Mouse (Mus musculus): ENCODE measurements around the gene Lrrc74b. TPM values are rescaled to one million over a fixed set of nuclear protein-coding genes. Genes with fewer than 3 reads are reported as not detected.
A peak's percentile ranks its signal among the peaks of the same experiment; 100 is the strongest.

Lrrc74b gene
- polyA plus RNA-seq, 2 experiments = 0.23 to 0.29 TPM

GRCm38 (mm10) chr16:17553910-17554685, 6.9 kb downstream of the Lrrc74b start:
- peak; percentile 83 for DNase-seq (ENCODE audit: low spot score)
- Histone ChIP-seq H3K9ac (ENCODE audit: low read depth, low read length, severe bottlenecking) (peak overlapping the region; percentile 3; the same call in 1 of the 2 replicates), H3K4me1 (ENCODE audit: control insufficient read depth, insufficient read depth, low read length) (peaks cover 19% of the 10 kb centered on the region), H3K27ac (replicated peaks; ENCODE audit: low read depth, low read length) (peak overlapping the region; percentile 56; the same call in 1 of the 2 replicates), H3K4me3 (replicated peaks; ENCODE audit: low read length) (peak overlapping the region; percentile 14; the same call in 1 of the 2 replicates), H3K36me3 (ENCODE audit: control insufficient read depth, insufficient read depth, low read length) (no peaks in the 10 kb centered on the region), H3K9me3 (ENCODE audit: control insufficient read depth, low read length) (no peaks in the 10 kb centered on the region), H3K27me3 (ENCODE audit: control insufficient read depth, insufficient read depth, low read length) (no peaks in the 10 kb centered on the region), H3K4me2 (replicated peaks; ENCODE audit: low read depth, low read length, severe bottlenecking) (peak overlapping the region; percentile 44)
- peak; percentile 87 for ATAC-seq (ENCODE audit: low FRiP score, low read depth)
- WGBS = 10% methylated on average over 18 of the region's 18 CpGs
- no peak for TF ChIP-seq POLR2A (IDR thresholded peaks at IDR 0.05; ENCODE audit: borderline replicate concordance, extremely low read depth, insufficient read depth, insufficient read length)

GRCm38 (mm10) chr16:17552837-17553236, 8.2 kb downstream of the Lrrc74b start:
- WGBS = 69% methylated on average over 7 of the region's 7 CpGs
- H3K4me1 ChIP-seq (ENCODE audit: control insufficient read depth, insufficient read depth, low read length) = 0 out of 2 replicates have a peak, but pooled peaks cover 10% of the 10 kb centered on the region
- TF ChIP-seq POLR2A (IDR thresholded peaks at IDR 0.05; ENCODE audit: borderline replicate concordance, extremely low read depth, insufficient read depth, insufficient read length) = no peak
- ATAC-seq (ENCODE audit: low FRiP score, low read depth) = no peak
- no peak for DNase-seq (ENCODE audit: low spot score)
- no peak overlapping the region for H3K4me2 ChIP-seq (replicated peaks; ENCODE audit: low read depth, low read length, severe bottlenecking)
- H3K9me3 ChIP-seq (ENCODE audit: control insufficient read depth, low read length) = no peaks in the 10 kb centered on the region
- no peak overlapping the region for H3K27ac ChIP-seq (replicated peaks; ENCODE audit: low read depth, low read length)
- no peak overlapping the region for H3K4me3 ChIP-seq (replicated peaks; ENCODE audit: low read length)
- no peaks in the 10 kb centered on the region for H3K27me3 ChIP-seq (ENCODE audit: control insufficient read depth, insufficient read depth, low read length)
- no peaks in the 10 kb centered on the region for H3K36me3 ChIP-seq (ENCODE audit: control insufficient read depth, insufficient read depth, low read length)
- no peak overlapping the region for H3K9ac ChIP-seq (ENCODE audit: low read depth, low read length, severe bottlenecking)

- TF ChIP-seq POLR2A (IDR thresholded peaks at IDR 0.05; ENCODE audit: borderline replicate concordance, extremely low read depth, insufficient read depth, insufficient read length) = no peak
- WGBS = 64% methylated on average over 2 of the region's 2 CpGs
- no peak for DNase-seq (ENCODE audit: low spot score)
- H3K36me3 ChIP-seq (ENCODE audit: control insufficient read depth, insufficient read depth, low read length) = no peaks in the 10 kb centered on the region
- no peak for ATAC-seq (ENCODE audit: low FRiP score, low read depth)
- no peaks in the 10 kb centered on the region for H3K9me3 ChIP-seq (ENCODE audit: control insufficient read depth, low read length)
- H3K4me3 ChIP-seq (replicated peaks; ENCODE audit: low read length) = no peak overlapping the region
- no peaks in the 10 kb centered on the region for H3K4me1 ChIP-seq (ENCODE audit: control insufficient read depth, insufficient read depth, low read length)
- H3K27me3 ChIP-seq (ENCODE audit: control insufficient read depth, insufficient read depth, low read length) = no peaks in the 10 kb centered on the region
- H3K27ac ChIP-seq (replicated peaks; ENCODE audit: low read depth, low read length) = no peak overlapping the region
- H3K9ac ChIP-seq (ENCODE audit: low read depth, low read length, severe bottlenecking) = no peak overlapping the region
- no peak overlapping the region for H3K4me2 ChIP-seq (replicated peaks; ENCODE audit: low read depth, low read length, severe bottlenecking)
These were observed 18.4 kb downstream of the Lrrc74b start for GRCm38 (mm10) chr16:17542632-17543031.

GRCm38 (mm10) chr16:17536584-17536983, 24.5 kb downstream of the Lrrc74b start:
- no peak overlapping the region for H3K4me2 ChIP-seq (replicated peaks; ENCODE audit: low read depth, low read length, severe bottlenecking)
- no peak overlapping the region for H3K9ac ChIP-seq (ENCODE audit: low read depth, low read length, severe bottlenecking)
- H3K9me3 ChIP-seq (ENCODE audit: control insufficient read depth, low read length) = no peaks in the 10 kb centered on the region
- H3K36me3 ChIP-seq (ENCODE audit: control insufficient read depth, insufficient read depth, low read length) = no peaks in the 10 kb centered on the region
- DNase-seq (ENCODE audit: low spot score) (no peak), ATAC-seq (ENCODE audit: low FRiP score, low read depth) (no peak)
- H3K27ac ChIP-seq (replicated peaks; ENCODE audit: low read depth, low read length) = no peak overlapping the region
- no peaks in the 10 kb centered on the region for H3K27me3 ChIP-seq (ENCODE audit: control insufficient read depth, insufficient read depth, low read length)
- no peak overlapping the region for H3K4me3 ChIP-seq (replicated peaks; ENCODE audit: low read length)
- TF ChIP-seq POLR2A (IDR thresholded peaks at IDR 0.05; ENCODE audit: borderline replicate concordance, extremely low read depth, insufficient read depth, insufficient read length) = no peak
- peaks cover 4% of the 10 kb centered on the region for H3K4me1 ChIP-seq (ENCODE audit: control insufficient read depth, insufficient read depth, low read length)
- WGBS = 87% methylated on average over 3 of the region's 3 CpGs

GRCm38 (mm10) chr16:17532676-17533329, 28.2 kb downstream of the Lrrc74b start:
- 73% methylated on average over 14 of the region's 14 CpGs for WGBS
- H3K27me3 ChIP-seq (ENCODE audit: control insufficient read depth, insufficient read depth, low read length) = no peaks in the 10 kb centered on the region
- H3K4me1 ChIP-seq (ENCODE audit: control insufficient read depth, insufficient read depth, low read length) = peaks cover 15% of the 10 kb centered on the region
- peaks cover 18% of the 10 kb centered on the region for H3K36me3 ChIP-seq (ENCODE audit: control insufficient read depth, insufficient read depth, low read length)
- no peak overlapping the region for H3K4me2 ChIP-seq (replicated peaks; ENCODE audit: low read depth, low read length, severe bottlenecking)
- DNase-seq (ENCODE audit: low spot score) (no peak), ATAC-seq (ENCODE audit: low FRiP score, low read depth) (no peak)
- no peak for TF ChIP-seq POLR2A (IDR thresholded peaks at IDR 0.05; ENCODE audit: borderline replicate concordance, extremely low read depth, insufficient read depth, insufficient read length)
- H3K27ac ChIP-seq (replicated peaks; ENCODE audit: low read depth, low read length) = no peak overlapping the region
- no peaks in the 10 kb centered on the region for H3K9me3 ChIP-seq (ENCODE audit: control insufficient read depth, low read length)
- no peak overlapping the region for H3K4me3 ChIP-seq (replicated peaks; ENCODE audit: low read length)
- H3K9ac ChIP-seq (ENCODE audit: low read depth, low read length, severe bottlenecking) = no peak overlapping the region
